9 mouse cellular contexts compared by ENCODE assay signal in the genomic region with DNA sequence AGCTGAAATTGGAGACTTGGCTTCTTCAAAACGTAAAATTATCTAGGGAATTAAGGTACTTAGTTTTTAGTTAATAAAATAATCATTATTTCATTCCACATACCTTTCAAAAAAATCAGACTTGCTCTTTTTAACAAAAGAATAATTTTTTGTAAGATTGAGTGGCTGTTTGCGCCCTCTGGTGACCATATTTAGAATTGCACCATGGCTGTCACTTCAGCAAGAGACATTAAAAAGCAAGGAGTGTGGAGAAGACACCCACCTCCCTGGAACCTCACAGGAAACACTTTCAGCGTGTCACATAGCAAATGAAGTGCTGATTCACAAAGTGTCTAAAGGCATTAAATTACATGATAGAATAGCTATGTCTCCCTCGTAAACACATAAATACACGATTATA. TPM values are rescaled to one million over a fixed set of nuclear protein-coding genes. Genes with fewer than 3 reads are reported as not detected.
DNase-seq lines count a peak whose midpoint lies in the region; ATAC-seq and TF ChIP-seq lines count a peak whose summit lies in the region.
"Had no signal": no experiment of that assay in that cellular context is flagged by ENCODE, and none has a peak within 500 bp of the region (broad histone marks: within the 10 kb centered on the region; RNA-seq: fewer than 3 reads in every experiment).

No protein-coding gene starts in this region.

- WGBS in heart, embryonic 12.5 days = 35% methylated on average over 5 of the region's 5 CpGs
- WGBS in cerebellum, adult 2 months = 40% methylated on average over 5 of the region's 5 CpGs

- H3K4me1 ChIP-seq in heart, embryonic 12.5 days (replicated peaks) = no peaks in the 10 kb centered on the region
- H3K4me1 ChIP-seq in cerebellum, adult 2 months (ENCODE audit: control insufficient read depth, insufficient read depth, low read length) = no peaks in the 10 kb centered on the region
- H3K4me1 ChIP-seq: hindbrain, embryonic 15.5 days had no signal

- ATAC-seq in heart, embryonic 12.5 days (ENCODE audit: insufficient number of reproducible peaks, low FRiP score) = no peak
- peak; percentile 63 for ATAC-seq in inflammation-experienced regulatory T-cells, adult 6 months

- no peaks in the 10 kb centered on the region for H3K9me3 ChIP-seq in heart, embryonic 12.5 days (replicated peaks)
- H3K9me3 ChIP-seq: hindbrain, embryonic 15.5 days had no signal

- H3K4me2 ChIP-seq in heart, embryonic 12.5 days = no peak overlapping the region
- H3K4me2 ChIP-seq: hindbrain, embryonic 15.5 days had no signal

- H3K36me3 ChIP-seq in heart, embryonic 12.5 days = no peaks in the 10 kb centered on the region
- H3K36me3 ChIP-seq: hindbrain, embryonic 15.5 days had no signal

- peak; percentile 42; the same call in 1 of the 2 replicates for TF ChIP-seq CTCF in cerebellum, adult 2 months (IDR thresholded peaks at IDR 0.05; ENCODE audit: borderline replicate concordance, insufficient read depth, low read depth, low read length)

- TF ChIP-seq POLR2A in cerebellum, adult 2 months (IDR thresholded peaks at IDR 0.05; ENCODE audit: borderline replicate concordance, insufficient read depth, low read length) = no peak

- H3K27ac ChIP-seq in heart, embryonic 12.5 days (ENCODE audit: poor library complexity, severe bottlenecking) = no peak overlapping the region
- H3K27ac ChIP-seq in cerebellum, adult 2 months (ENCODE audit: insufficient read depth, low read length) = no peak overlapping the region
- H3K27ac ChIP-seq: hindbrain, embryonic 15.5 days had no signal

- no peak overlapping the region for H3K4me3 ChIP-seq in heart, embryonic 12.5 days
- no peak overlapping the region for H3K4me3 ChIP-seq in cerebellum, adult 2 months (replicated peaks; ENCODE audit: insufficient read depth, low read depth, low read length)
- H3K4me3 ChIP-seq: hindbrain, embryonic 15.5 days had no signal

- H3K27me3 ChIP-seq in heart, embryonic 12.5 days (replicated peaks) = no peaks in the 10 kb centered on the region
- no peaks in the 10 kb centered on the region for H3K27me3 ChIP-seq in cerebellum, adult 2 months (ENCODE audit: control insufficient read depth, insufficient read depth, low read length)
- H3K27me3 ChIP-seq: hindbrain, embryonic 15.5 days had no signal

- peak; percentile 1 to 47 for DNase-seq in heart, adult 18-20 months
- peak; percentile 13 for DNase-seq in ovary, postnatal 36 days (ENCODE audit: low spot score)
- DNase-seq in ovary, adult 18-20 months (ENCODE audit: low spot score) = no peak
- DNase-seq in cerebellum, adult 2 months = peak; percentile 12 to 36
- DNase-seq in lung, postnatal 36 days = peak; percentile 39
- peak; percentile 43 for DNase-seq in thymus, postnatal 14 days

- no peak overlapping the region for H3K9ac ChIP-seq in heart, embryonic 12.5 days
- H3K9ac ChIP-seq: hindbrain, embryonic 15.5 days had no signal

RNA-seq across cellular contexts. Expression of a gene that starts 34.2 kb away (rescaled TPM):
- total RNA-seq in heart, adult 18-20 months (2021) = not detected
- 0.57 and 0.74 TPM in 2 replicates for polyA plus RNA-seq in heart, embryonic 12.5 days (2016; fragmentation: Nextera tagmentation; extraction: Ambion mirVana)
- polyA plus RNA-seq in cerebellum, adult 2 months (2012; rRNA removed) = 0.05 and 0.10 TPM in 2 replicates
- under 1 TPM; 0.24 to 0.55 (median 0.49) TPM for polyA plus RNA-seq in inflammation-experienced regulatory T-cells, adult 6 months (2017; shearing (Covaris generic))
